Mouse (Mus musculus) monocyte, adult 2 months (primary cell): ENCODE measurements around the gene Dgkg.

Experiments
- DNase-seq, 2 experiments: peaks; one replicate each; pipeline ENCODE4 v3.0.0; 2022; ENCODE audit warnings: low spot score in 2 of 2, low read depth in 1 of 2

Gene Dgkg

GRCm38 (mm10) chr16:22600108-22600699, 56.8 kb downstream of the Dgkg start:
- no peak for DNase-seq

- no peak for DNase-seq
These were observed 58.3 kb downstream of the Dgkg start for GRCm38 (mm10) chr16:22598741-22599140.

- DNase-seq, result no peak
These were observed 60.6 kb downstream of the Dgkg start for GRCm38 (mm10) chr16:22596394-22596793.

GRCm38 (mm10) chr16:22593907-22594306, 63.1 kb downstream of the Dgkg start:
- no peak for DNase-seq

- no peak for DNase-seq
These were observed 67.4 kb downstream of the Dgkg start for GRCm38 (mm10) chr16:22589619-22590018.

- no peak for DNase-seq
These were observed 70.7 kb downstream of the Dgkg start for GRCm38 (mm10) chr16:22586151-22586836.

GRCm38 (mm10) chr16:22585523-22585922, 71.5 kb downstream of the Dgkg start:
- DNase-seq, result no peak

- no peak for DNase-seq
These were observed 73.6 kb downstream of the Dgkg start for GRCm38 (mm10) chr16:22583401-22583800.

- DNase-seq, result no peak
These were observed 74.7 kb downstream of the Dgkg start for GRCm38 (mm10) chr16:22582173-22582929.

- DNase-seq, result no peak
These were observed 76.9 kb downstream of the Dgkg start for GRCm38 (mm10) chr16:22580103-22580502.

GRCm38 (mm10) chr16:22578883-22579282, 78.1 kb downstream of the Dgkg start:
- DNase-seq, result no peak

- DNase-seq, result no peak
These were observed 79.4 kb downstream of the Dgkg start for GRCm38 (mm10) chr16:22577656-22578055.

- no peak for DNase-seq
These were observed 82.9 kb downstream of the Dgkg start for GRCm38 (mm10) chr16:22574164-22574563.

- no peak for DNase-seq
These were observed 84.2 kb downstream of the Dgkg start for GRCm38 (mm10) chr16:22572641-22573341.

- DNase-seq, result no peak
These were observed 92.1 kb downstream of the Dgkg start for GRCm38 (mm10) chr16:22564907-22565272.

- DNase-seq, result no peak
These were observed 92.6 kb downstream of the Dgkg start for GRCm38 (mm10) chr16:22564259-22564906.

- DNase-seq, result no peak
These were observed 93.4 kb downstream of the Dgkg start for GRCm38 (mm10) chr16:22563594-22563993.

- DNase-seq, result no peak
These were observed 102.0 kb downstream of the Dgkg start for GRCm38 (mm10) chr16:22554996-22555395.

- DNase-seq, result no peak
These were observed 104.7 kb downstream of the Dgkg start for GRCm38 (mm10) chr16:22552351-22552750.

GRCm38 (mm10) chr16:22551231-22552000, 105.6 kb downstream of the Dgkg start:
- DNase-seq, result no peak
